Mouse (Mus musculus): Measurements from ENCODE around the gene Vmn1r160.
"Not testable (repeated sequence)": the region's sequence is repeated elsewhere in the genome, so short reads cannot be mapped to it uniquely, and the experiment has no call there.

The Vmn1r160 gene

DNA sequence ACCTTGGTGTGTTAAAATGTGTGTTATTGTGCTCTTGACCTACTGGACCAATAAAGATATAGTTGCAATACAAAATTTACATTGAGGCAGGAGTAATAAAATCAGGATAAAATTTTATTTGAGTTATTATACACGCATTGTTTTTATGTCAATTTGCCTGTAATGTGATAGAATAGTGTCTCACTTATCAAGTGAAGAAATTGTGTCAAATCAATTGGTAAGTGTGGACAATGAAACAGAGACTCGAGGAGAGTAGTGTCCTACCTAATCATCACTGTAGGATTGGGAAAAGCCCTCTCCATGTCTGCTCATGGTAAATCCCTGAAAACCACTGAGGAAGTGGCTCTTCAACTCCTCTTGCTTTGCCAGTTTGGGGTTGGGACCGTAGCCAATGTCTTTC is at the start of gene Vmn1r160:
Gene Vmn1r160, plus strand, starts transcription at position 301 of the 400 bp plus-strand sequence.
- not testable (repeated sequence) for DNase-seq

DNA sequence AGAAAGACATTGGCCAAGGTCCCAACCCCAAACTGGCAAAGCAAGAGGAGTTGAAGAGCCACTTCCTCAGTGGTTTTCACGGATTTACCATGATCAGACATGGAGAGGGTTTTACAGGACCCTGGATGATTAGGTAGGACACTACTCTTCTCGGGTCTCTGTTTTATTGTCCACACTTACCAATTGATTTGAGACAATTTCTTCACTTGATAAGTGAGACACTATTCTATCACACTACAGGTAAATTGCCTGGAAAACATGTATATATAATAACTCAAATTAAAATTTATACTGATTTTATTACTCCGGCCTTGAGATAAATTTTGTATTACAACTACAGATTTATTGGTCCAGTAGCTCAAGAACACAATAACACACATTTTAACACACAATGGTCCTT is 27.5 kb upstream of the Vmn1r160 start, which contains the start of gene Vmn1r159:
Gene Vmn1r159, minus strand, starts transcription at position 101 of the 400 bp plus-strand sequence.
- not testable (repeated sequence) for DNase-seq
